Mouse (Mus musculus): Measurements from ENCODE around the gene Clint1. TPM values are rescaled to one million over a fixed set of nuclear protein-coding genes. Genes with fewer than 3 reads are reported as not detected.

Clint1 gene
- 39.7 and 54.0 TPM in 2 replicates for polyA plus RNA-seq (2012; rRNA removed; ENCODE audit: low replicate concordance)

GRCm38 (mm10) chr11:45851516-45852123, at the start of gene Clint1:
TSS of gene Clint1 (plus strand) at chr11:45852051.

GRCm38 (mm10) chr11:45944643-45945156, 92.8 kb downstream of the Clint1 start, which contains the start of gene Lsm11:
TSS of gene Lsm11 (minus strand) at chr11:45944935.

GRCm38 (mm10) chr11:45955127-45955627, 103.3 kb downstream of the Clint1 start, which contains the start of gene Thg1l:
TSS of gene Thg1l (minus strand) at chr11:45955494.

Other genes with a start within 250 kb of the Clint1 start
- 3.4 and 7.4 TPM in 2 replicates for gene Lsm11, start 92.9 kb downstream of the Clint1 start, polyA plus RNA-seq (2012; rRNA removed; ENCODE audit: low replicate concordance)
- 4.9 and 10.8 TPM in 2 replicates for gene Thg1l, start 103.4 kb downstream of the Clint1 start, polyA plus RNA-seq (2012; rRNA removed; ENCODE audit: low replicate concordance)
- gene Sox30, start 128.3 kb downstream of the Clint1 start, polyA plus RNA-seq (2012; rRNA removed; ENCODE audit: low replicate concordance) = 0.04 and 0.26 TPM in 2 replicates
- gene Gm12166, start 200.3 kb downstream of the Clint1 start, polyA plus RNA-seq (2012; rRNA removed; ENCODE audit: low replicate concordance) = 12.0 and 35.2 TPM in 2 replicates
- gene Adam19, start 203.9 kb downstream of the Clint1 start, polyA plus RNA-seq (2012; rRNA removed; ENCODE audit: low replicate concordance) = 16.2 and 21.2 TPM in 2 replicates

Data from mammary gland, adult 2 months (tissue).